Mouse (Mus musculus) ovary, postnatal 10 days (tissue): ENCODE results near the gene Acap2.

Experiments
- DNase-seq: peaks from one replicate; pipeline ENCODE4 v3.0.0; 2022; ENCODE audit warnings: low spot score

Acap2 gene

DNA sequence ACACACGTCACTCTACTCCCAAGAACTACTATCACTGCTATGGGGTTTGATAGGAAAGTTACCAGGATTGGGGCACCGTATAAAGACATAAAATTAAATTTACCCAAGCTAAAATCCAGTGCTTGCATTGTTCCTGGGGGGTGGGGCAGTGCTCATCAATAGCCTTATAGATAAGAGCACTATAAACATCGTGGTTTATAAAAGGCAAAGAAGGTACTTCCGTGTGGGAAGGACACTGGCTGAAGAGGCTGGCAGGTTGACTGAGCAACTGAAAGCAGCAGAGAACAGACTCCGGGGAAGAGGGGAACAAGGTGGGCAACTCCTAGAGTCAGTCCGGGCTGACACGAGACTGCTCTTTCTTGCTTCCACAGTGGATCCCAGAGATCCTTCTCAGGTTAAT, 33.1 kb downstream of the Acap2 start:
- no peak for DNase-seq

DNA sequence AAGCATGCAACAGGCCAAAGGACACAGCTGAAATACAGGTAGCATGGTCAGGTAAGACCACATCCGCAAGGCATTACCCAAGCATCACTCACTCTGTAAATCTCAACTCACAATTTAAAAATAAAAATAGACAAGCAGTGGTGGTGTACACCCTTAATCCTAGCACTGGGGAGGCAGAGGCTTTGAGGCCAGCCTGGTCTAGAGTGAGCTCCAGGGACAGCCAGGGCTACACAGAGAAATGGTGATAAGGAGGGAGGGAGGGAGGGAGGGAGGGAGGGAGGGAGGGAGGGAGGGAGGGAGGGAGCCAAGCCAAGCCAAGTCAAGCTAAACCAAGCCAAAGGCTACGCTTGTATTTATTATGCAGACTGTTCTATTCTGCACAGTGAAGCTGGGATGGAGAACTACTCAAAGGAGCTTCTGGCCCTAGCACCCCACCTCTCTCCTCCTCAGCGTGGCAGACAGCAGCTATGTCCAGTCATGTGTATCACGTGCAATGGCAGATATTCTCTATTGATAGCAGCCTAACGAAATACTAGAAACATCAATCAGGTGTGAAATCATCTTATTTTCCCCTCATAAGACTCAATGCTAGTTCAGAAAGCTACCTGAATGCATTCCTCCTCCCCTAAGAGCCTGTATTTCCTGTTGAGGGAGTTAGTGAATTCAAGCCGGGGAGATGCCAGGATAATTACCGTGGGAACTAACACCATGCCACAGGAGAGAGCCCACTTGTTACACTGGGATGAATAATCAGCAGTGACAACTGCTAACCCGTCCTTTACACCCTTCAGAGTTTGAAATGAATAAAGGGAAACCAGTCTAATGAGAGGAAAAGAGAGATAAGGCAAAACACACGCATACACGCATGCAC, 33.8 kb downstream of the Acap2 start:
- DNase-seq, result no peak

DNA sequence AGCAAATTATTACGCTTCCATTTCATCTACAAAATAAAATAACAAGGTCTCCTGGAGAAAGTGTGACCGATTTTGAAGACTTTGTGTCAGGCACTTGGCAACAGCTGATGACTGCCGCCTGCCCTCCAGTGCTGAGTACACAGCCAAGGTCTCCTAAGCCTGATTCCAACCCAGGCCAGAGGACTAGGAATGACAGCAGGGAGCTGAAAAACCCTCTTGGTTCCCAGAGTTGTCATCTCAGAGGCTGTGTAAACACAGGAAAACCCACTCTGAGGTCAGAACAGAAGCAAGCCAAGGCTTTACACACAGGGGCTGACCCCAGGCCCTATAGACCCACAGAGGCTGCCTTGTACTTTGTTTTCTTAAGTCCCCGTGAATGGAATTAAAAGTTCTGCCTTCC, 35.1 kb downstream of the Acap2 start:
- DNase-seq, result no peak

DNA sequence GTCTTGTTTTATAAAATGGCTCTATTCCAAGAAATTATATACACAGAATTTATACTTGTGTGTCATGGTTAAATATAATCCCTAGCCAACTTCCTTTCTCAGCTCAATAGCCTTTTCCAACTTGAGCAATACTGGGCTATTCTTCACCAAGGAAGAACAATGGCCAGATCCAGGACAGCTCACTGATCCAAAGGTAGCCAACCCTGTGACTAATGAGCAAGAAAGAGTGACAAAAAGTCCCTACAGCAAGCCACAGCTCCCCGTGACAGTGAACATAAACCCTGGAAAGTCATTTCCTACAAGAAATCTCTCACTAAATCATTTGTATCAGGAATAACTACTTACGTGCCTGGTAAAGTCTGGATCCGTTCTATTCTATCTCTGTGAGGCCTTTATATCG, 35.6 kb downstream of the Acap2 start:
- no peak for DNase-seq

DNA sequence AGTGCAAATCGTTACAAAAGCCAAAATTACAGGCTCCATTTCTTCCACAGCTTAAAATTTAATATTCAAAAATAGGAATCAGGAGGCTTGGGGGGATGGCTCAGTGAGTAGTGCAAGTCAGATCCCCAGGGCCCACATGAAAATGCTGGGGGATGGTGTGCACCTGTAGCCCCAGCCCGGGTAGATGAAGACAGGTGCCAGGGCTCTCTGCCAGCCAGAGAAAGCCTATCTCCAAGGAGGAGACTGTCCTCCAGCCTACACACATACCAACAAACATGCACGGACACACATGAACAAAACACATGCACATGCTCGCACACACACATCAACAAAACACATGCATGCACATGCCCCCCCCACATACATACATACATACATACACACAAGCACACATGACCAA, 36.9 kb downstream of the Acap2 start:
- no peak for DNase-seq

DNA sequence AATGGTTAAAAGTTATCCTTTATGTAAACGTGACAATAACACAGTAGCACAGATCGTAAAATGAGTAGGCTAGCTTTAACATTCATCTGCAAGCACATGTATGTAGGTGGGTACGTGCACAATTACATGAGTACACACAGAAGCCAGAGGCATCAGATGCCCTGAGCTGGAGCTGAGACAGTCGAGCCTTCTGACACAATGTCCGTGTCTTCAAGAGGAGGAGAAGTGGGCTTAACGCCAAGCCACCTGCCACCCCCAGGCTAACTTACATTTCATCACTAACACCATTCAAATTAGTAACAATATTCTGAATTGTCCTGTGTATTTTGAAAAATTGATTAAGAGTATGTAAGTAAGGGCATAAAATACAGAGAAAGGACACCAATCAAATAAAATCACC, 40.6 kb downstream of the Acap2 start:
- no peak for DNase-seq

DNA sequence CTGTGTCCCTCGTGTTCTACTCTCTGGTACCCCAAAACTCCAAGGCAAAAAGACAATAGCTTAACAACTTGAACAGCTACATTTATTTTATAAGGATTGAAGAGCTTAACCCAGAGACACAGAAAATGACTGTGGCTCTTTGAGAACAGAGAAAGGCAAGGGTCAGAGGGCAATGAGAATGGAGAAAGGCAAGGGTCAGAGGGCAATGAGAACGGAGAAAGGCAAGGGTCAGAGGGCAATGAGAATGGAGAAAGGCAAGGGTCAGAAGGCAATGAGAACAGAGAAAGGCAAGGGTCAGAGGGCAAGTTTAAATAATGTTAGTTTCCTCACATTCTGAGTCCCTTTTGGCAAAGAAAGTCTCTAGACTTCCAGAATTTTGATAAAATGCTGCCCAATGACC, 41.6 kb downstream of the Acap2 start:
- DNase-seq, result no peak

DNA sequence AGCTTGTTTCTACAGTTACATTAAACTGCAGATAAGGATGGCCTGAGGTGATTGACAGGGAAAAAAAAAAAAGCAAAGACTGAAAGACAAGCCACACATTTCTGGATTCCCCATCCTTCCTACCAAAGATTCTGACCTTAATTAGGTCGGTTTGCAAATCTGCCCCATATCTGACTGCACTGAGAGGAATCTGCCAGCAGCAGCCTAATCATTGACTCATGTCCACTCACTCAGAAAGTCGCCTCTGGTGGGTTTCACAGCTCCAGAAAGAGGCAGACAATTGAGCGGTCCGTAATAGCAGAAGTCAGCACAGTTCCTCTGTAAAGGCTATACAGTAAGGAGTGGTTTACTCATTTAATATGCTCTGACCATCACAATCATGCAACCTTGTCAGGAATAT, 51.2 kb downstream of the Acap2 start:
- DNase-seq, result no peak

DNA sequence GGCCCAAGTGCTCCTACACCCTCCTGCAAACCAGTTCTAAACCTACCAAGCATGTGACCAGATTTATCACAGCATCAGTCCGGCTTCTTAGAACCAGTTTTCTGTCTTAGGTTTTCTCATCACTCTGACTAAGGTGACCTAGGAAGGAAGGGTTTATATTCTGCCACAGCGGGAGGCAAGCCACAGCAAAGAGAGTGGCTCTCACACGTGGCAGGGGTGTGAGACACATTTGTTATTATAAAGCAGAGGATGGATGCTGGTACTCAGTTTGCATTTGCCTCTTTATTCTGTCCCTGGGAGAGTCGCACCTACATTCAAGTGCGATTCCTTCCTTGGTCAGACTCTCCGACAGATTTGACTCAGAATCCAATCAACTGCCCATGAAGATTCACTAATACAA, 52.2 kb downstream of the Acap2 start:
- no peak for DNase-seq

DNA sequence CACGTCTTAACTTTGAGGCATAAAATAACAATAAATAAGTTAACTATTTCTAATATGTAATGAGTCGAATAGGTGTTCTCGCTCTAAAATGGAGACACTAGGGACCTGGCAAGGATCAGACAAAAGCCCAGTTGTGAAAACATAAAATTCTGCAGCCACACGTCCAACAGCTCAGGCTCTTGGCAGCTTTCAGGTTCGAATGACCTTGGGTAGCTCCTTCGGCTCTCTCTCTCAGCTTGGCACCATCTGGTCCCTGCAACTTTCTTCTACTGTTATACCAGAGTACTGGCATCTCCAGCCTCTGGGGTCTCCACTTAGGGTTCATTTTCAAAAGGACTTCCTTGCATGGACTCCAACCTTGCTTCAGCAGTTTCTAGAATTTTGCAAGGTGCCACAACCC, 53.3 kb downstream of the Acap2 start:
- no peak for DNase-seq

DNA sequence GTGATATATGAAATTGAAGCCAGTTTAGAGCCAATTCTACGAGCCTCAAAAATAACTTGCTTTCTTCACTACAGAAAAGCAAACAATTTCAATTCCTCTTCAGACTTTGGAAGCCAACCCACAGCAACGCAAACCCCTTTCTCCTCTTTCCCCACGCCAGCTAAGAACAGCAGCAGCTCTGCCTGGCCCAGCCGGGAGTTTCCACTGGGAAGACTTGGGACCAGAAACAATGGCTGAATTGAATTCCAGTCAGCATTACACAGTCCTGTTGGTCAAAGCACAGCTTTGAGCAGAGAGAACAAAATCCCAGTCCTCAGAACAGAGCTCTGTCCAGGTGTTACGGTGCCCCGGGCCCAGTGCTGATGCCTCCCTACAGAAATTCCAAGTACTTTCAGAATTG, 59.1 kb downstream of the Acap2 start:
- no peak for DNase-seq

DNA sequence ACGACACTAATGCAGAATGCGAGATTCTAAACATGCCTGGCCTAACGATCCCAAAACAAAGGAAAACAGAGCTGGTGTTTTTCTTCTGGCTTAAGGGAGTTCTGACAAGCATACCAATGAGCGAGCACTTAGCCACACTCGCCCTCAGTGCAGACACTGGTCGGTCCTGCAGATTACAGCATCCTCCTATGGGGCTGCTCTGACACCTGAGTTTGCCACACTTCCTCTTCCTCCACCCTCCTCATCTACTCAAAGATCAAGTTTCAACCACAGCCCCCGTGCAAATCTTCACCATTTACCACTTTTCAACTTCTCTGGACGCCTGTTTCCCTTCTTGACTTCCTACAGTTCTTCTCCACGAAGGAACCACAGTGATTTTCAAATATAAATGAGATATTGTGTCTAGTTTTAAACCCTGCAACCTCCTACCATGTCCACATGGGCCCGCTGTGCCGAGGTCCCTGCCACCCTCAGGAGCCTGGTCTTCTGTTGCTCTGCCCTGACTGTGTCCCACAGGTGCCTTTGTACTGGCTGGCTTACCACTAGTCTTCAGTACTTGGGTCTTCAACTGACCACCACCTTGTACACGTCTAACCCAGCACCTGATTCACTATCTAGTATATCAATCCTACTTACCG, 64.3 kb downstream of the Acap2 start:
- DNase-seq, result no peak

DNA sequence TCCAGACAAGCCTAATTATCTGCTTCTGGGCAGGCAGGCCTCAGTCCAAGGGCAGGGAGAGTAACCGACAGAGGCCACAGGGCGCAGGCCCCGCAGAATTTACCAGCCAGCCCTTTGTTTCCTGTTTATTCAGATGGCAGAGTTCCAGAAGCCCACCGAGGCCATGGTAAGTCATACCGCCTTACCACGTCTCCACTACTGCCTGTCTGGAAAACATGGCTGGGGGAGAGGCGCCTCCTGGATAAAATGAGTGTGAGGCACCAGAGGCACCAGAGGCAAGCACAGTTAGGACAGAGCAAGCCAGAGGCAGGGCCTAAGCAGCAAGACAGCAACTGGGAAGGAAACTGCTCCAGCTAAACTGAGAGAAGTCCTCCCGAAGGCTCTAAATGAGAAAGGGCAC, 65.5 kb downstream of the Acap2 start:
- DNase-seq, result no peak

DNA sequence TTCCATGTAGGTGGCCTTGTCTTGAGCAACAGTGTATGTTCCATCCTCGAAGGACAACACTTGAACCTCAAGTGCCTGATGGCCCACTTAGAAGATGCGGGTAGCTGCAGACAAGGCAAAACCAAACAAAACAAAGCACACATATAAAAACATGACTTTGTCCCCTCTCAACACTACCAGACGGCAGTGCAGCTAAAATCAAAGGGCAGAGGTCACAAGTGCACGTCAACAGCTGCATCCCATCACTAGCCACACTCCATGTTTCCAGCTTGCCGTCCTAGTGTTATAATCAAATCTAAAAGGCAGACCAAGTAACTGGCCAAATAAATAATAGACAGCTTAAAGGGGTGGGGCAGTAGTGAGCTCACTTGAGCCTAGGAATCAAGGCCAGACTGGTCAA, 69.5 kb downstream of the Acap2 start:
- DNase-seq, result no peak

DNA sequence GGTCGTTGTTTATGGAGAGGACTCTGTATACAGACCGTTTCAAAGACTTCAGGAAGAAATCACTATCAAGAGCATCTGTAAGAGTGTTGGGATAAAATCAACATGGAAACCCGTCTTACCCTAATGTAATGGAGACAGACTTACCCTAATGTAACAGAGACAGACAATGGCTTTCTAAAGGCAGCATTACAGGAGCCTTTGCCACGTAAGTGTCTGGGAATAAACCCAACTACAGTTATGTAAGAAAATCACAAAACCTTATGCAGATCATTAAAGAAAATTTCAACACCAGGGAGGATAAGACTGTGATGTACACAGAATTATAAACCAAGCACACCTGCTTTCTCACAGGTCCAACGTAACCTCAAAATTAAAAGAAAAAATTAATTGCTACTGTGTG, 72.9 kb downstream of the Acap2 start:
- DNase-seq, result no peak

DNA sequence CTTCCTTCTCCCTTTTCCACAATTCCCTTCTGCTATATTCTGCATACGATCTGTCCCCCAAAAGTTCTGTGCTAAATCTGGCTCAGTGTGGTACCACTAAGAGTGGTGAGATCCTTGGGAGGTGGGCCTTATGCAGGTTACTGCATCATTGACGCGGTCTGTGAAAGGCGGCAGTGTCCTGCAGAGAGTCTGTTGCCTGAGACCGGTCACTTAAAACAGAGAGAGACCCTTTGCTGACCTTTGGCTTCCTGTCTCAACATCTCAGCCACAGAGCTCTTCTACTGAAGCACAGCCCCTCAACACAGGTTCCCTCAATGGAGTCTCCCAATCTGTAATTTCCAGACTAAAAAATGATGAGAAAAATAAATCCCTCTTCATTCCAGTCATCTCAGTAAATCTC, 76.1 kb downstream of the Acap2 start:
- no peak for DNase-seq

DNA sequence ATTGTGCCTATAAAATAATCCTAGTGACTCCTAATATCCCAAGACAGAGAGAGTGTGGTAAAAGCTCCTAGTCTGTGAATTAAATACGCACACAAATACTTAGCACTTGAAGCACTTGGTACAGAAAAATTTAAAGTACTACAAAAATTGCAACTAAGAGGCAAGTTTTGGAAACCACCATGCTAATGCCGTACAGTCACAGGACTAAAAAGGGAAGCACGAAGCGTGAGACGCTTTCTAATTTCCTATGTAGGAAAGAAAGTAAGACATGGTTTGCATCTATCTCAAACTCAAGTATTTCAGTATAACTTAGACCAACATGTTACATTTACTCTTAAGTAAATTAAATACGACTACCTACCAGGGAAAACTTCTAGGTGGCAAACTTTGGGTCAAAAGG, 79.4 kb downstream of the Acap2 start:
- DNase-seq, result no peak

DNA sequence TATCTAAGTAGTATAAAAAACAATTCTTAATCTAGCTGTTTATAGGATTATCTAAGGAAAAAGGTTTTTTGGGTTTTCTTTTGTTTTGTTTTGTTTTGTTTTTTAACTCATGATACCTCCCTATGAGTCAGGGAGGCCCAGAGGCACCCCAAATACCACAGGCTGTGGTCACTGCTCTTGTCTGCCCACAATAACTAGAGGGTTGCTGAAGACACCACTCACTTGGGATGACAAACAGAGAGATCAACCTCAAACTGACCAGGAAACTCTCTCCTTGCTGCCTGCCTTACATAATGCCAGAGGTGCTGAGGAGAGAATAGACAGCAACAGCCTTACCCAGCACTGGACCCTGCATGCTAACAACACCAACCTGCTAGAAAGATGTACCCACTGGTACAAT, 87.4 kb downstream of the Acap2 start:
- DNase-seq, result no peak

DNA sequence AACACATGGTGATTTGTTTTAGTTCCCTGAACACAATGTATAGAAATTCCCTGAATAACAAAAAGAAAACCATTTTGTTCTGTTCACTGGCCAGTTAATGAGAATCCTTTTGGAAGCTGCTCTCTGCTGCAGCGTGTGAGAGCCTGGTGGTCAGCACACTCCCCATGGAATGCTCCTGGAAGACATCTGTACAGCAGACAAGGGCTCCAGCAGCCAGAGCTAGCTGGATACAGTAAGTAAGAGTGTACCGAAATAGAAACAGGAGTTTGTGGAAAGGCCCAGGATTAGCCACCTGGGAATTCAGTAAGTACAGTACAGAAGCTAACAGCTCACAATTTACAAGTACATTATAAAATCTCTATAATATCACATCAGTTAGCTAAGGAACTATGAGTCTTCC, 99.7 kb downstream of the Acap2 start:
- DNase-seq, result no peak

DNA sequence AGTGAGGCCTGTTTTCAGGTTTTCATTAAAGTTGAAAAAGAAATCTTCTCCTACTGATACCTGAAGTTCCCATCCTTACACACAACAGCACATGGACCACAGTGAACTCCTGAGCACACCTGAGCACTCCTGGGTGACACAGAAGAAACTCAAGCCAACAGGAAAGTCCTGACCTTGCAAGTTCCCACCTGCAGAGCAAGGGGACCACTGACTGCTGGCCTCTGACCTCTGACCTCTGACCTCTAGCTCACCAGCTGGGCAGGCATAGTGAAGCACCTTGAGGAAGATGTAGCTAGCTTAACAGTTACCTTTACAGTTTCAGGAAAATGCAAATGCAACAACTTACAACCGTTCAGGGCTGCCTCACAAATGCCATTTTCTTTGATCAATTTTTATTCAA, 101.1 kb downstream of the Acap2 start:
- DNase-seq, result no peak

DNA sequence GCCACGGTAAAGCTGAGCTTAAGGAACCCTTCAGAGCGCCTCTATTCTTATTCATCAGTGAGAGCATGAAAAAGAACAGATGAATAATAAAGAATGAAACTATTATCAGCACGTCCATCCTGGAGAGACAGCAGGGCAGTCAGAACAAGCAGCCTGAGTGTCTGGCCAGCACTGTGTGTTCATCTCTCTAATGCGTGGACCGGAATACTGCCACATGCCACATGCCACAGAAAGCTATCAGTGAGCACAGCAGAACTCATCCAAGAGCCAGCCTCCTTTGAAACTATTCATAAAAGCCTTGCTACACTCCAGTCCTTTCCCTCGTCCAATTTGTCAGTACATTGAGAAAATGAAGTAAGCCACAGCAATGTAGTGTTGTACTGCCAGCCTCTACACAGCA, 107.0 kb downstream of the Acap2 start:
- DNase-seq, result no peak

DNA sequence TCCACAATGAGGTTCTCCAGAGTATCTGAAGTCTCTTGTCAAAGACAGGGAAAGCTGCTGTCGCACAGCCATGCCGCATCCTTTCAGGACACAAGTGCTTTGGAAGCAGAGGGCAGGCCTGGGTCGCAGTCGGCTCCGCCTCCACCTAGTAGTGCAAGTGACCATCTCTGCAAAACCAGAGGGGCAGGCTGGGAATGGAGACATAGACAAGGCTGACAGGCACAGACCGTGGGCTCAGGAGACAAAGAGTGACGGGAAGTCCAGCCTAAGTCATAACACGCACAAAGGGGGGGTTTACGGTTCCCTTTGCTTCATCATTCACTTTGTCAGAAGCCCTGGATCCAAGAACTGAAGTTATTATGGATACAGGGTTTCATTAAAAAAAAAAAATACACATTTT, 107.9 kb downstream of the Acap2 start:
- no peak for DNase-seq

DNA sequence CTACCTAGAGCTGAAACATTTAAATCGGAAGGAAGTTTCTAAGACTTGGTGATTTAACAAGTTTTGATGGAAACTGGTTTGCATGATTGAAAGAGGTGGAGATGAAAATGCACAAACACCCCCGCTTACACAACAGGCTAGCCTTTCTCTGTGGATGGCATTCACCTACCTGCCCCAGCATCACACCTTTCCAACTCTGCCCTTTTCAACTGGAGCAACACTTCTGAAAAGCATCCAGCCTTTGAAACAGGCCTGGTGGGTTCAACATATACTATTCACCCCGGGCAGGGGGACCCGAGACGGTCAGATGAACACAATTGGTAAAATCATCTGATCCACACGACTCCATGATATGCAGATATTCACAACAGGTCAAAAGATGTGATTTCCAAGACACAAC, 119.2 kb downstream of the Acap2 start:
- no peak for DNase-seq

DNA sequence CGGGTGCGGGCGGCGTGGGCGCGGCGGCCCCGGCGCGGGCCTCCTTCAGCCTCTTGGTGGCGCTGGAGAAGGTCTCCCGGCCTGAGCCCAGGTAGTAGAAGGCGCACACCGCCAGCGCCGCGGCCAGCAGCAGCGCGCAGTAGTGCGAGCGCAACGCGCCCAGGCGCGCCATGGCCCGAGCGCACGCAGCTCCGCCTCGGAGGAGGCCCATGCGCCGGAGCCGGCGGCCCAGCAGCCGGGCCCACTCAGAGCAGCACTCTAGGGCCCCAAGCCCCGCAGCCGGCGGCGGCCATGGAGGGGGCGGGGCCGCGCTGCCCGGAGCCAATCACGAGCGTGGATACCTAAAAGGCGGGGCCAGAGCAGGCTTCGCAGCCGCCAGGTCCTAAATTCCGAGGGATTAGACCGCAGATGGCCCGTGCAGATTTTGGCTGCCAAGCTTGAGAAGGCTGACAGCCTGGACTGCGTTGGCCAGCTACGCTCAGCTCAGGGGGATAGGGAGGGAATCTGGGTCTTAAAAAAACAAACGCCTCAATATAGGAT, 119.8 kb downstream of the Acap2 start, which contains the start of gene Xxylt1:
TSS of gene Xxylt1 (minus strand) at position 308 of the 540 bp plus-strand sequence.
- DNase-seq, result peak; percentile 86
